Mouse (Mus musculus) natural killer cell, adult 2 months (primary cell): ENCODE data around the gene Gm20388.
A peak's percentile ranks its signal among the peaks of the same experiment; 100 is the strongest.

Experiments used
- DNase-seq, 2 experiments: peaks; one replicate each; pipeline ENCODE4 v3.0.0; 2022; ENCODE audit warnings: low spot score in 2 of 2

Gene Gm20388

GRCm38 (mm10) chr8:122702301-122702941 lies 2791.8 kb downstream of the Gm20388 start:
- peak; percentile 67 to 77 for DNase-seq

- no peak for DNase-seq
Measured at GRCm38 (mm10) chr8:122702957-122703356, 2792.3 kb downstream of the Gm20388 start.

GRCm38 (mm10) chr8:122704612-122705011 lies 2794.0 kb downstream of the Gm20388 start:
- DNase-seq = peak in 1 of 2 experiments; percentile 19

- DNase-seq = no peak
Measured at GRCm38 (mm10) chr8:122705901-122706561, 2795.4 kb downstream of the Gm20388 start.

GRCm38 (mm10) chr8:122707184-122707583 lies 2796.5 kb downstream of the Gm20388 start:
- DNase-seq = no peak

GRCm38 (mm10) chr8:122709340-122710111 lies 2798.9 kb downstream of the Gm20388 start:
- DNase-seq = no peak

- no peak for DNase-seq
Measured at GRCm38 (mm10) chr8:122711480-122711879, 2800.8 kb downstream of the Gm20388 start.

- DNase-seq = peak; percentile 35 to 45
Measured at GRCm38 (mm10) chr8:122711891-122712365, 2801.3 kb downstream of the Gm20388 start.

- DNase-seq = no peak
Measured at GRCm38 (mm10) chr8:122712411-122713156, 2801.9 kb downstream of the Gm20388 start.

- no peak for DNase-seq
Measured at GRCm38 (mm10) chr8:122713157-122713518, 2802.5 kb downstream of the Gm20388 start.

- no peak for DNase-seq
Measured at GRCm38 (mm10) chr8:122716566-122716965, 2805.9 kb downstream of the Gm20388 start.

GRCm38 (mm10) chr8:122717869-122718509 lies 2807.3 kb downstream of the Gm20388 start:
- no peak for DNase-seq

GRCm38 (mm10) chr8:122718711-122719499 lies 2808.3 kb downstream of the Gm20388 start:
- no peak for DNase-seq

- no peak for DNase-seq
Measured at GRCm38 (mm10) chr8:122719500-122720065, 2808.9 kb downstream of the Gm20388 start.

GRCm38 (mm10) chr8:122720070-122720729 lies 2809.6 kb downstream of the Gm20388 start:
- DNase-seq = no peak

- DNase-seq = no peak
Measured at GRCm38 (mm10) chr8:122720811-122721640, 2810.4 kb downstream of the Gm20388 start.

- no peak for DNase-seq
Measured at GRCm38 (mm10) chr8:122725187-122725586, 2814.5 kb downstream of the Gm20388 start.

- no peak for DNase-seq
Measured at GRCm38 (mm10) chr8:122726789-122727188, 2816.1 kb downstream of the Gm20388 start.

- DNase-seq = no peak
Measured at GRCm38 (mm10) chr8:122727412-122727811, 2816.8 kb downstream of the Gm20388 start.
